Mouse (Mus musculus): ENCODE measurements around the gene Stk16. TPM values are rescaled to one million over a fixed set of nuclear protein-coding genes. Genes with fewer than 3 reads are reported as not detected.

Gene Stk16
- total and polyA plus RNA-seq, 3 experiments: 48.6 to 67.3 (median 60.6) TPM

GRCm38 (mm10) chr1:75222926-75223325, 12.3 kb downstream of the Stk16 start:
- Histone ChIP-seq H3K27me3 (replicated peaks) (peaks cover 4% of the 10 kb centered on the region), H3K4me2 (ENCODE audit: insufficient read depth, low read depth, poor library complexity, severe bottlenecking) (peak overlapping the region; percentile 55), H3K4me3 (replicated peaks in 1 of 3; ENCODE audit: low read depth in 2 of 3, low read length in 2 of 3, poor library complexity in 1 of 3) (no peak overlapping the region), H3K4me1 (ENCODE audit: control insufficient read depth in 1 of 2, insufficient read depth in 2 of 2) (peaks cover 15 to 35% of the 10 kb centered on the region in 2 experiments), H3K9ac (ENCODE audit: insufficient read depth, low read depth) (peak overlapping the region; percentile 75; the same call in 1 of the 2 replicates), H3K79me2 (replicated peaks; ENCODE audit: control insufficient read depth, extremely low read depth, insufficient read depth, poor library complexity, severe bottlenecking) (peaks cover 10% of the 10 kb centered on the region), H3K27ac (ENCODE audit: insufficient read depth, low read depth) (no peak overlapping the region), H3K9me3 (replicated peaks; ENCODE audit: low read length) (peaks cover 2% of the 10 kb centered on the region), H3K36me3 (replicated peaks in 1 of 2; ENCODE audit: control insufficient read depth in 1 of 2, insufficient read depth in 1 of 2, low read length in 1 of 2) (no peaks in the 10 kb centered on the region)
- dilution Hi-C loops (cut with MboI; ENCODE audit: extremely low pct_ligation_motif_present, extremely low pct_unique_long_range_greater_than_20kb, low sequenced_read_pairs) (no loop called here), in situ Hi-C loops (cut with MboI; ENCODE audit: low pct_ligation_motif_present, low pct_unique_long_range_greater_than_20kb, low sequenced_read_pairs) (no loop called here)
- TF ChIP-seq UBTF (IDR thresholded peaks at IDR 0.05; ENCODE audit: low read depth, low read length) (no peak), IRF4 (IDR thresholded peaks at IDR 0.05; ENCODE audit: low read depth, low read length) (0 out of 2 replicates have a peak, but pooled peaks have one; percentile 7), POLR2A (IDR thresholded peaks at IDR 0.05; ENCODE audit: low read depth, low read length) (no peak), ZNF384 (IDR thresholded peaks at IDR 0.05; ENCODE audit: low read depth, low read length) (no peak), CHD2 (IDR thresholded peaks at IDR 0.05; ENCODE audit: low read length) (peak; percentile 73)
- DNase-seq (ENCODE audit: extremely low read depth): no peak

DNA sequence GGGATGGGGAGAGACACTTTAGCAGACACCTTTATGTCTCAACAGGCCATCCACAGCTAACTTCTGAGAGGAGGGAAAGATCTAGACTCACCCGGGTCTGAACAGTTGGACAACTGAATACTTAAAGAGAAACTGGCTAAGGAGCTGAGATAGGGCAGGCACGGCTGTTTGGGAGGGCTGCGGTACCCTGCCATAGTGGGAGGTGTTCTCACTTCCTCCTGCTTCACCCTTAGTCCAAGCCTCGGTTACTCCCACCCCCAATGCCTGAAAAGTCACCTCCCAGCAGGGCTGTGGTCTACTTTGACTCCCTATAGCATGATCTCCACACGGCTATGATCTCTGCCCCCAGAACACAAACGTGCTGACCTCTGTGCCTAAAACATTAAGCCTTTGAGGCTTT, 12.9 kb downstream of the Stk16 start:
- Histone ChIP-seq H3K36me3 (replicated peaks in 1 of 2; ENCODE audit: control insufficient read depth in 1 of 2, insufficient read depth in 1 of 2, low read length in 1 of 2) (no peaks in the 10 kb centered on the region), H3K4me2 (ENCODE audit: insufficient read depth, low read depth, poor library complexity, severe bottlenecking) (peak overlapping the region; percentile 55), H3K9ac (ENCODE audit: insufficient read depth, low read depth) (peak overlapping the region; percentile 75), H3K4me1 (ENCODE audit: control insufficient read depth in 1 of 2, insufficient read depth in 2 of 2) (peaks cover 15 to 34% of the 10 kb centered on the region in 2 experiments), H3K27me3 (replicated peaks) (peaks cover 4% of the 10 kb centered on the region), H3K79me2 (replicated peaks; ENCODE audit: control insufficient read depth, extremely low read depth, insufficient read depth, poor library complexity, severe bottlenecking) (peaks cover 4% of the 10 kb centered on the region), H3K27ac (ENCODE audit: insufficient read depth, low read depth) (no peak overlapping the region), H3K4me3 (replicated peaks in 1 of 3; ENCODE audit: low read depth in 2 of 3, low read length in 2 of 3, poor library complexity in 1 of 3) (no peak overlapping the region), H3K9me3 (replicated peaks; ENCODE audit: low read length) (peaks cover 2% of the 10 kb centered on the region)
- peak; percentile 47 for DNase-seq (ENCODE audit: extremely low read depth)
- no peak for TF ChIP-seq ZNF384 (IDR thresholded peaks at IDR 0.05; ENCODE audit: low read depth, low read length)
- no peak for TF ChIP-seq BHLHE40 (IDR thresholded peaks at IDR 0.05; ENCODE audit: low read depth, low read length)
- TF ChIP-seq USF2 (conservative IDR thresholded peaks at IDR 0.05; ENCODE audit: low read depth, low read length): no peak
- 0 out of 2 replicates have a peak, but pooled peaks have one; percentile 21 for TF ChIP-seq MEF2A (IDR thresholded peaks at IDR 0.05; ENCODE audit: borderline replicate concordance, low read depth, low read length)
- TF ChIP-seq GABPA (IDR thresholded peaks at IDR 0.05; ENCODE audit: insufficient replicate concordance, low read depth, low read length): no peak
- TF ChIP-seq TBP (conservative IDR thresholded peaks at IDR 0.05; ENCODE audit: low read depth, low read length): no peak
- peak; percentile 84 for TF ChIP-seq IRF4 (IDR thresholded peaks at IDR 0.05; ENCODE audit: low read depth, low read length)
- TF ChIP-seq EP300 (IDR thresholded peaks at IDR 0.05; ENCODE audit: low read length): peak; percentile 69
- dilution Hi-C loops (cut with MboI; ENCODE audit: extremely low pct_ligation_motif_present, extremely low pct_unique_long_range_greater_than_20kb, low sequenced_read_pairs) (no loop called here), in situ Hi-C loops (cut with MboI; ENCODE audit: low pct_ligation_motif_present, low pct_unique_long_range_greater_than_20kb, low sequenced_read_pairs) (no loop called here)

DNA sequence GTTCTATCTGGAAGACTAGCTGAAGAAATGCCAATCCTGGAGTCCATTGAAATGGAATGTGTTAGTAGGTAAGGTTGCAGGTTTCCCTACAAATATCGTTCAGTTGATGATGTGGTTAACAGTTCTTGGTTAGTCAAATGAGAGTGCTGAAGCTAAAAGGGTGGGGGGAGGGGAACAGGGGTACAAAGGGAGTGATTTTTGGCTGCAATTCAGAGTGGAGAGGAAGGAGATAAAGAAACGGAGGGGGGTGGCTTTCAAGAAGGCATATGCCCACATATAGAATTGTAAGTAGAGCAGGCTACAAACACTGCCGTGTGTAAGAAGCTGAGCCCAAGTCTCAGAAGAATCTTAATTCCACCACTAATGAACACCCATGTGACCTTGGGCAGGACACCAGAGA, 14.8 kb downstream of the Stk16 start:
- Histone ChIP-seq H3K27ac (ENCODE audit: insufficient read depth, low read depth) (no peak overlapping the region), H3K27me3 (replicated peaks) (peaks cover 6% of the 10 kb centered on the region), H3K4me2 (ENCODE audit: insufficient read depth, low read depth, poor library complexity, severe bottlenecking) (no peak overlapping the region), H3K9ac (ENCODE audit: insufficient read depth, low read depth) (no peak overlapping the region), H3K9me3 (replicated peaks; ENCODE audit: low read length) (no peaks in the 10 kb centered on the region), H3K4me3 (replicated peaks in 1 of 3; ENCODE audit: low read depth in 2 of 3, low read length in 2 of 3, poor library complexity in 1 of 3) (no peak overlapping the region), H3K79me2 (replicated peaks; ENCODE audit: control insufficient read depth, extremely low read depth, insufficient read depth, poor library complexity, severe bottlenecking) (no peaks in the 10 kb centered on the region), H3K36me3 (replicated peaks in 1 of 2; ENCODE audit: control insufficient read depth in 1 of 2, insufficient read depth in 1 of 2, low read length in 1 of 2) (no peaks in the 10 kb centered on the region), H3K4me1 (ENCODE audit: control insufficient read depth in 1 of 2, insufficient read depth in 2 of 2) (peaks cover 15 to 30% of the 10 kb centered on the region in 2 experiments)
- in situ Hi-C loops (cut with MboI; ENCODE audit: low pct_ligation_motif_present, low pct_unique_long_range_greater_than_20kb, low sequenced_read_pairs): no loop called here
- dilution Hi-C loops (cut with MboI; ENCODE audit: extremely low pct_ligation_motif_present, extremely low pct_unique_long_range_greater_than_20kb, low sequenced_read_pairs): no loop called here
- no peak for DNase-seq (ENCODE audit: extremely low read depth)
- TF ChIP-seq PAX5 (IDR thresholded peaks at IDR 0.05; ENCODE audit: low read length) (no peak), JUN (IDR thresholded peaks at IDR 0.05; ENCODE audit: insufficient read depth, low read depth, low read length) (no peak), MEF2A (IDR thresholded peaks at IDR 0.05; ENCODE audit: borderline replicate concordance, low read depth, low read length) (no peak), GABPA (IDR thresholded peaks at IDR 0.05; ENCODE audit: insufficient replicate concordance, low read depth, low read length) (no peak), IRF4 (IDR thresholded peaks at IDR 0.05; ENCODE audit: low read depth, low read length) (no peak), TBP (conservative IDR thresholded peaks at IDR 0.05; ENCODE audit: low read depth, low read length) (no peak), SMC3 (IDR thresholded peaks at IDR 0.05; ENCODE audit: low read depth, low read length) (no peak), SIN3A (IDR thresholded peaks at IDR 0.05; ENCODE audit: low read length) (no peak), MAX (IDR thresholded peaks at IDR 0.05; ENCODE audit: low read length) (no peak)
